20 mouse cellular contexts compared by ENCODE assay signal in genomic region chr6:38597481-38597880, GRCm38 (mm10). TPM values are rescaled to one million over a fixed set of nuclear protein-coding genes. Genes with fewer than 3 reads are reported as not detected.
DNase-seq lines count a peak whose midpoint lies in the region; ATAC-seq and TF ChIP-seq lines count a peak whose summit lies in the region.
"Had no signal": no experiment of that assay in that cellular context is flagged by ENCODE, and none has a peak within 500 bp of the region (broad histone marks: within the 10 kb centered on the region; RNA-seq: fewer than 3 reads in every experiment).

No protein-coding gene starts in this region.

- 76% methylated on average over 4 of the region's 4 CpGs for WGBS in kidney, adult 2 months
- 90% methylated on average over 4 of the region's 4 CpGs for WGBS in midbrain, postnatal 0 days
- WGBS in midbrain, embryonic 16.5 days: 94% methylated on average over 4 of the region's 4 CpGs
- 82% methylated on average over 4 of the region's 4 CpGs for WGBS in stomach, postnatal 0 days

- no peak for TF ChIP-seq POLR2A in kidney, adult 2 months (IDR thresholded peaks at IDR 0.05; ENCODE audit: low read depth, low read length)

- no peak for TF ChIP-seq CTCF in kidney, adult 2 months (conservative IDR thresholded peaks at IDR 0.05; ENCODE audit: insufficient read depth, insufficient read length, low read depth, low read length)
- TF ChIP-seq CTCF in midbrain, postnatal 0 days (IDR thresholded peaks at IDR 0.05): peak; percentile 36; the same call in 1 of the 2 replicates
- peak; percentile 49 for TF ChIP-seq CTCF in stomach, postnatal 0 days (IDR thresholded peaks at IDR 0.05; ENCODE audit: low read depth)

- H3K27me3 ChIP-seq in kidney, adult 2 months (replicated peaks; ENCODE audit: control insufficient read depth, insufficient read depth, low read length): no peaks in the 10 kb centered on the region
- no peaks in the 10 kb centered on the region for H3K27me3 ChIP-seq in midbrain, postnatal 0 days (ENCODE audit: insufficient read depth, low read length)
- no peaks in the 10 kb centered on the region for H3K27me3 ChIP-seq in midbrain, embryonic 16.5 days (ENCODE audit: control insufficient read depth, insufficient read depth, low read depth, low read length)
- H3K27me3 ChIP-seq in stomach, postnatal 0 days (ENCODE audit: control insufficient read depth, insufficient read depth, low read length): no peaks in the 10 kb centered on the region
- H3K27me3 ChIP-seq: hindbrain, embryonic 13.5 days; liver, embryonic 13.5 days; neural tube, embryonic 13.5 days had no signal

- H3K27ac ChIP-seq in kidney, adult 2 months (ENCODE audit: insufficient read depth, low read depth, low read length): no peak overlapping the region
- H3K27ac ChIP-seq in midbrain, postnatal 0 days (ENCODE audit: low read depth, low read length): no peak overlapping the region
- no peak overlapping the region for H3K27ac ChIP-seq in midbrain, embryonic 16.5 days (ENCODE audit: low read length)
- no peak overlapping the region for H3K27ac ChIP-seq in stomach, postnatal 0 days (replicated peaks)
- H3K27ac ChIP-seq: embryonic facial prominence, embryonic 10.5 days; hindbrain, embryonic 13.5 days; liver, embryonic 13.5 days; neural tube, embryonic 13.5 days had no signal

- no peak overlapping the region for H3K4me3 ChIP-seq in kidney, adult 2 months (ENCODE audit: insufficient read depth, low read depth, low read length)
- no peak overlapping the region for H3K4me3 ChIP-seq in midbrain, postnatal 0 days (ENCODE audit: low read depth, low read length)
- no peak overlapping the region for H3K4me3 ChIP-seq in midbrain, embryonic 16.5 days (ENCODE audit: low read depth, low read length)
- no peak overlapping the region for H3K4me3 ChIP-seq in stomach, postnatal 0 days (ENCODE audit: low read depth, low read length)
- H3K4me3 ChIP-seq: embryonic facial prominence, embryonic 10.5 days; erythroblast, embryonic 14.5 days; hindbrain, embryonic 13.5 days; liver, embryonic 13.5 days; neural tube, embryonic 13.5 days had no signal

- H3K9ac ChIP-seq in midbrain, postnatal 0 days (replicated peaks; ENCODE audit: low read length, poor library complexity, severe bottlenecking): no peak overlapping the region
- H3K9ac ChIP-seq in midbrain, embryonic 16.5 days (ENCODE audit: low read depth, low read length): no peak overlapping the region
- H3K9ac ChIP-seq in stomach, postnatal 0 days (ENCODE audit: low read length): no peak overlapping the region
- H3K9ac ChIP-seq: hindbrain, embryonic 13.5 days; liver, embryonic 13.5 days; neural tube, embryonic 13.5 days had no signal

- H3K4me1 ChIP-seq in kidney, adult 2 months (ENCODE audit: control insufficient read depth, insufficient read depth, low read length): no peaks in the 10 kb centered on the region
- H3K4me1 ChIP-seq in midbrain, postnatal 0 days (ENCODE audit: insufficient read depth, low read length): no peaks in the 10 kb centered on the region
- no peaks in the 10 kb centered on the region for H3K4me1 ChIP-seq in midbrain, embryonic 16.5 days (ENCODE audit: control insufficient read depth, insufficient read depth, low read length)
- no peaks in the 10 kb centered on the region for H3K4me1 ChIP-seq in stomach, postnatal 0 days (replicated peaks; ENCODE audit: control insufficient read depth, insufficient read depth)
- H3K4me1 ChIP-seq: embryonic facial prominence, embryonic 10.5 days; hindbrain, embryonic 13.5 days; liver, embryonic 13.5 days; neural tube, embryonic 13.5 days had no signal

- peaks cover 7% of the 10 kb centered on the region for H3K36me3 ChIP-seq in kidney, adult 2 months (ENCODE audit: control insufficient read depth, insufficient read depth, low read length)
- peaks cover 14% of the 10 kb centered on the region for H3K36me3 ChIP-seq in midbrain, postnatal 0 days (ENCODE audit: insufficient read depth, low read length)
- peaks cover 21% of the 10 kb centered on the region for H3K36me3 ChIP-seq in midbrain, embryonic 16.5 days (ENCODE audit: control insufficient read depth, insufficient read depth, low read length)
- peaks cover 8% of the 10 kb centered on the region for H3K36me3 ChIP-seq in stomach, postnatal 0 days (ENCODE audit: control insufficient read depth, insufficient read depth, low read length)

- no peak for TF ChIP-seq EP300 in stomach, postnatal 0 days (optimal IDR thresholded peaks at IDR 0.05)

- DNase-seq in kidney, adult 2 months: peak; percentile 10
- no peak for DNase-seq in kidney, postnatal 14 days
- no peak for DNase-seq in midbrain, postnatal 0 days (ENCODE audit: low spot score)
- peak; percentile 32 for DNase-seq in NIH3T3 (ENCODE audit: low read depth)
- no peak for DNase-seq in stomach, postnatal 0 days (ENCODE audit: low spot score)
- no peak for DNase-seq in MN1 (ENCODE audit: low spot score)
- DNase-seq in cerebellum, adult 11 months: no peak
- DNase-seq: adrenal gland, adult 8-10 months; cerebellum, adult 18-20 months; heart, adult 18-20 months; kidney, adult 18-20 months; liver, embryonic 13.5 days; right cerebral cortex, postnatal 14 days; thymus, postnatal 36 days had no signal

- H3K9me3 ChIP-seq in midbrain, postnatal 0 days (ENCODE audit: low read length): no peaks in the 10 kb centered on the region
- H3K9me3 ChIP-seq in midbrain, embryonic 16.5 days (replicated peaks; ENCODE audit: control insufficient read depth, low read length, poor library complexity, severe bottlenecking): no peaks in the 10 kb centered on the region
- no peaks in the 10 kb centered on the region for H3K9me3 ChIP-seq in stomach, postnatal 0 days (ENCODE audit: control insufficient read depth, low read length)
- H3K9me3 ChIP-seq: embryonic facial prominence, embryonic 10.5 days; hindbrain, embryonic 13.5 days; liver, embryonic 13.5 days; neural tube, embryonic 13.5 days had no signal

- ATAC-seq in midbrain, postnatal 0 days (ENCODE audit: low FRiP score): no peak
- no peak for ATAC-seq in midbrain, embryonic 16.5 days
- no peak for ATAC-seq in stomach, postnatal 0 days (ENCODE audit: low FRiP score, low TSS enrichment)

- H3K4me2 ChIP-seq in midbrain, postnatal 0 days (ENCODE audit: low read depth, low read length, poor library complexity, severe bottlenecking): no peak overlapping the region
- H3K4me2 ChIP-seq in midbrain, embryonic 16.5 days (ENCODE audit: low read length): no peak overlapping the region
- no peak overlapping the region for H3K4me2 ChIP-seq in stomach, postnatal 0 days (replicated peaks; ENCODE audit: low read depth)
- H3K4me2 ChIP-seq: hindbrain, embryonic 13.5 days; liver, embryonic 13.5 days; neural tube, embryonic 13.5 days had no signal

RNA-seq across cellular contexts. Expression of gene Klrg2, which starts 39.6 kb away (rescaled TPM):
- polyA plus RNA-seq in kidney, adult 2 months (2012; rRNA removed): 2.3 and 3.7 TPM in 2 replicates
- 0.22 and 0.90 TPM in 2 replicates for total RNA-seq in midbrain, postnatal 0 days (2014; rRNA removed)
- polyA plus RNA-seq in midbrain, postnatal 0 days (2015; fragmentation: Nextera tagmentation; extraction: Ambion mirVana): 0.21 and 0.37 TPM in 2 replicates
- polyA plus RNA-seq in midbrain, embryonic 16.5 days (2015; fragmentation: Nextera tagmentation; extraction: Ambion mirVana): not detected in 2 replicates
- polyA plus RNA-seq in stomach, postnatal 0 days (2015; fragmentation: Nextera tagmentation; extraction: Ambion mirVana): 4.5 and 5.9 TPM in 2 replicates
- total RNA-seq: monocyte, adult 5-6 weeks had no signal
- polyA plus RNA-seq: erythroblast, embryonic 14.5 days; liver, embryonic 13.5 days had no signal

RNA-seq across cellular contexts. Expression of gene Luc7l2, which starts 46.3 kb away (rescaled TPM):
- polyA plus RNA-seq in kidney, adult 2 months (2012; rRNA removed): 18.4 and 24.5 TPM in 2 replicates
- total RNA-seq in midbrain, postnatal 0 days (2014; rRNA removed): 51.5 and 88.0 TPM in 2 replicates
- polyA plus RNA-seq in midbrain, postnatal 0 days (2015; fragmentation: Nextera tagmentation; extraction: Ambion mirVana): 26.2 and 40.3 TPM in 2 replicates
- polyA plus RNA-seq in midbrain, embryonic 16.5 days (2015; fragmentation: Nextera tagmentation; extraction: Ambion mirVana): 35.8 and 40.7 TPM in 2 replicates
- polyA plus RNA-seq in stomach, postnatal 0 days (2015; fragmentation: Nextera tagmentation; extraction: Ambion mirVana): 19.2 and 24.2 TPM in 2 replicates

Comparison
In these comparisons a context has a peak if more than half of its experiments do, and no peak if none do; other contexts are left out.
1. DNase-seq: peak in kidney, adult 2 months (single experiment) and NIH3T3 (single experiment); none in kidney, postnatal 14 days (single experiment), midbrain, postnatal 0 days (single experiment), stomach, postnatal 0 days (single experiment), MN1 (single experiment) and cerebellum, adult 11 months (single experiment).